Mouse (Mus musculus): ENCODE results near the gene Slitrk3. TPM values are rescaled to one million over a fixed set of nuclear protein-coding genes. Genes with fewer than 3 reads are reported as not detected.
A peak's percentile ranks its signal among the peaks of the same experiment; 100 is the strongest.
"Not testable (repeated sequence)": the region's sequence is repeated elsewhere in the genome, so short reads cannot be mapped to it uniquely, and the experiment has no call there.

Gene Slitrk3
- not detected in 2 replicates for polyA plus RNA-seq (2015; fragmentation: Nextera tagmentation; extraction: Ambion mirVana)

GRCm38 (mm10) chr3:73057197-73057811, at the start of gene Slitrk3:
Gene Slitrk3 (minus strand): TSS chr3:73057803.
- peaks cover 22% of the 10 kb centered on the region for H3K27me3 ChIP-seq (ENCODE audit: control insufficient read depth, insufficient read depth, low read depth, low read length)
- peak within 1 kb of the TSS; percentile 31 for H3K4me3 ChIP-seq (ENCODE audit: low read depth, low read length)
- peak within 1 kb of the TSS; percentile 41 for H3K4me2 ChIP-seq (ENCODE audit: low read depth, low read length)
- H3K4me1 ChIP-seq (ENCODE audit: control insufficient read depth, low read depth, low read length) = no peaks in the 10 kb centered on the region
- no peaks in the 10 kb centered on the region for H3K9me3 ChIP-seq (replicated peaks; ENCODE audit: control insufficient read depth, low read length)
- no peak for ATAC-seq (ENCODE audit: low read depth)
- 1% methylated on average over 44 of the region's 44 CpGs for WGBS (ENCODE audit: insufficient replicate concordance)
- H3K36me3 ChIP-seq (ENCODE audit: control insufficient read depth, insufficient read depth) = no peaks in the 10 kb centered on the region
- H3K9ac ChIP-seq (ENCODE audit: low read depth, low read length) = no peak within 1 kb of the TSS
- no peak within 1 kb of the TSS for H3K27ac ChIP-seq (ENCODE audit: low read length)

GRCm38 (mm10) chr3:73094445-73094844, 36.8 kb upstream of the Slitrk3 start:
- not testable (repeated sequence) for H3K9me3 ChIP-seq (replicated peaks; ENCODE audit: control insufficient read depth, low read length); H3K4me3 ChIP-seq (ENCODE audit: low read depth, low read length); H3K36me3 ChIP-seq (ENCODE audit: control insufficient read depth, insufficient read depth); ATAC-seq (ENCODE audit: low read depth); H3K9ac ChIP-seq (ENCODE audit: low read depth, low read length); H3K4me1 ChIP-seq (ENCODE audit: control insufficient read depth, low read depth, low read length); H3K4me2 ChIP-seq (ENCODE audit: low read depth, low read length); H3K27ac ChIP-seq (ENCODE audit: low read length); H3K27me3 ChIP-seq (ENCODE audit: control insufficient read depth, insufficient read depth, low read depth, low read length)
- WGBS (ENCODE audit: insufficient replicate concordance) = 85% methylated on average over 2 of the region's 2 CpGs

GRCm38 (mm10) chr3:73084620-73085019, 27.0 kb upstream of the Slitrk3 start:
- no peak overlapping the region for H3K9ac ChIP-seq (ENCODE audit: low read depth, low read length)
- H3K36me3 ChIP-seq (ENCODE audit: control insufficient read depth, insufficient read depth) = no peaks in the 10 kb centered on the region
- WGBS (ENCODE audit: insufficient replicate concordance) = 48% methylated on average over 5 of the region's 5 CpGs
- H3K4me3 ChIP-seq (ENCODE audit: low read depth, low read length) = no peak overlapping the region
- no peaks in the 10 kb centered on the region for H3K4me1 ChIP-seq (ENCODE audit: control insufficient read depth, low read depth, low read length)
- H3K27me3 ChIP-seq (ENCODE audit: control insufficient read depth, insufficient read depth, low read depth, low read length) = no peaks in the 10 kb centered on the region
- no peak overlapping the region for H3K4me2 ChIP-seq (ENCODE audit: low read depth, low read length)
- H3K9me3 ChIP-seq (replicated peaks; ENCODE audit: control insufficient read depth, low read length) = no peaks in the 10 kb centered on the region
- no peak for ATAC-seq (ENCODE audit: low read depth)
- no peak overlapping the region for H3K27ac ChIP-seq (ENCODE audit: low read length)

GRCm38 (mm10) chr3:73065823-73066755, 8.5 kb upstream of the Slitrk3 start:
- Histone ChIP-seq H3K9ac (ENCODE audit: low read depth, low read length) (no peak overlapping the region), H3K4me3 (ENCODE audit: low read depth, low read length) (peak overlapping the region; percentile 11; the same call in 1 of the 2 replicates), H3K4me1 (ENCODE audit: control insufficient read depth, low read depth, low read length) (no peaks in the 10 kb centered on the region), H3K9me3 (replicated peaks; ENCODE audit: control insufficient read depth, low read length) (no peaks in the 10 kb centered on the region), H3K36me3 (ENCODE audit: control insufficient read depth, insufficient read depth) (no peaks in the 10 kb centered on the region), H3K27ac (ENCODE audit: low read length) (no peak overlapping the region), H3K27me3 (ENCODE audit: control insufficient read depth, insufficient read depth, low read depth, low read length) (no peaks in the 10 kb centered on the region), H3K4me2 (ENCODE audit: low read depth, low read length) (peak overlapping the region; percentile 48)
- no peak for ATAC-seq (ENCODE audit: low read depth)
- 11% methylated on average over 20 of the region's 20 CpGs for WGBS (ENCODE audit: insufficient replicate concordance)

GRCm38 (mm10) chr3:73058190-73058589, 587 bp upstream of the Slitrk3 start:
- Histone ChIP-seq H3K9ac (ENCODE audit: low read depth, low read length) (no peak overlapping the region), H3K4me3 (ENCODE audit: low read depth, low read length) (no peak overlapping the region), H3K36me3 (ENCODE audit: control insufficient read depth, insufficient read depth) (no peaks in the 10 kb centered on the region), H3K4me1 (ENCODE audit: control insufficient read depth, low read depth, low read length) (no peaks in the 10 kb centered on the region), H3K9me3 (replicated peaks; ENCODE audit: control insufficient read depth, low read length) (no peaks in the 10 kb centered on the region), H3K4me2 (ENCODE audit: low read depth, low read length) (no peak overlapping the region), H3K27me3 (ENCODE audit: control insufficient read depth, insufficient read depth, low read depth, low read length) (peaks cover 22% of the 10 kb centered on the region), H3K27ac (ENCODE audit: low read length) (no peak overlapping the region)
- WGBS (ENCODE audit: insufficient replicate concordance) = 11% methylated on average over 4 of the region's 4 CpGs
- no peak for ATAC-seq (ENCODE audit: low read depth)

- H3K9ac ChIP-seq (ENCODE audit: low read depth, low read length) = no peak overlapping the region
- no peak for ATAC-seq (ENCODE audit: low read depth)
- no peaks in the 10 kb centered on the region for H3K9me3 ChIP-seq (replicated peaks; ENCODE audit: control insufficient read depth, low read length)
- no peaks in the 10 kb centered on the region for H3K4me1 ChIP-seq (ENCODE audit: control insufficient read depth, low read depth, low read length)
- 4% methylated on average over 32 of the region's 32 CpGs for WGBS (ENCODE audit: insufficient replicate concordance)
- no peak overlapping the region for H3K4me3 ChIP-seq (ENCODE audit: low read depth, low read length)
- H3K4me2 ChIP-seq (ENCODE audit: low read depth, low read length) = peak overlapping the region; percentile 41
- H3K27ac ChIP-seq (ENCODE audit: low read length) = no peak overlapping the region
- no peaks in the 10 kb centered on the region for H3K36me3 ChIP-seq (ENCODE audit: control insufficient read depth, insufficient read depth)
- H3K27me3 ChIP-seq (ENCODE audit: control insufficient read depth, insufficient read depth, low read depth, low read length) = peaks cover 22% of the 10 kb centered on the region
Measured at GRCm38 (mm10) chr3:73056492-73057196, 959 bp downstream of the Slitrk3 start.

- Histone ChIP-seq H3K27me3 (ENCODE audit: control insufficient read depth, insufficient read depth, low read depth, low read length) (peaks cover 22% of the 10 kb centered on the region), H3K4me3 (ENCODE audit: low read depth, low read length) (no peak overlapping the region), H3K36me3 (ENCODE audit: control insufficient read depth, insufficient read depth) (no peaks in the 10 kb centered on the region), H3K4me1 (ENCODE audit: control insufficient read depth, low read depth, low read length) (no peaks in the 10 kb centered on the region), H3K9ac (ENCODE audit: low read depth, low read length) (no peak overlapping the region), H3K9me3 (replicated peaks; ENCODE audit: control insufficient read depth, low read length) (no peaks in the 10 kb centered on the region), H3K4me2 (ENCODE audit: low read depth, low read length) (no peak overlapping the region), H3K27ac (ENCODE audit: low read length) (no peak overlapping the region)
- ATAC-seq (ENCODE audit: low read depth) = no peak
- 37% methylated on average over 5 of the region's 5 CpGs for WGBS (ENCODE audit: insufficient replicate concordance)
Measured at GRCm38 (mm10) chr3:73056044-73056438, 1.6 kb downstream of the Slitrk3 start.

GRCm38 (mm10) chr3:73055399-73056043, 2.1 kb downstream of the Slitrk3 start:
- Histone ChIP-seq H3K9me3 (replicated peaks; ENCODE audit: control insufficient read depth, low read length) (no peaks in the 10 kb centered on the region), H3K4me1 (ENCODE audit: control insufficient read depth, low read depth, low read length) (no peaks in the 10 kb centered on the region), H3K36me3 (ENCODE audit: control insufficient read depth, insufficient read depth) (no peaks in the 10 kb centered on the region), H3K4me2 (ENCODE audit: low read depth, low read length) (no peak overlapping the region), H3K9ac (ENCODE audit: low read depth, low read length) (no peak overlapping the region), H3K27me3 (ENCODE audit: control insufficient read depth, insufficient read depth, low read depth, low read length) (peaks cover 22% of the 10 kb centered on the region), H3K4me3 (ENCODE audit: low read depth, low read length) (no peak overlapping the region), H3K27ac (ENCODE audit: low read length) (no peak overlapping the region)
- 39% methylated on average over 7 of the region's 7 CpGs for WGBS (ENCODE audit: insufficient replicate concordance)
- no peak for ATAC-seq (ENCODE audit: low read depth)
